Mouse (Mus musculus) mouse trophoblast stem cell (cell line): ENCODE results near the gene Cavin1.
"Not testable (repeated sequence)": the region's sequence is repeated elsewhere in the genome, so short reads cannot be mapped to it uniquely, and the experiment has no call there.

Source experiments
- in situ Hi-C, 2 experiments: fragments of 300-500 bp; cut with MseI, MboI; formaldehyde crosslinking; loops; 2 replicates in 1 of 2; 3 replicates in 1 of 2; pipeline ENCODE4 v1.15.1; 2025

Cavin1 gene

DNA sequence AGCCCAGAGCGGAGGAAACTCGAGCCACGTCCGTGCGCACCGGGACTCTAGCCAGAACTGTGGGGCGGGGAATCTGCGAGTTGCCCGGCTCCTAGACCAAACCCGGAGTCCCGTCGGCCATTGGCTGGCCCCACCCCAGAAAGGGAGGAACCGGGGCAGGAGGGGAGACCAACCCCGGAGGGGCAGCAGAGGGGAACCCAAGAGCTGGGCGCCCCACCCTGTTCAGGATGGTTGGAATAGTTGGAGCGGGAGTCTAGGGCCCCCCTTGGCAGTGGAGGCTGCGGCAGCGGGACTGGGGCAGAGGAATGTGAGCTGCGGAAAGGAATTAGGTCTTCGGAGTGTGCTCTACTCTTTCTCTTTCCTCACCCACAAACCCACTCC, at the start of gene Cavin1:
Gene Cavin1 (minus strand): TSS at position 331 of the 381 bp plus-strand sequence.
- in situ Hi-C loops: no loop called here

GRCm38 (mm10) chr11:101011641-101012040, 41.0 kb upstream of the Cavin1 start:
- in situ Hi-C loops: no loop called here

GRCm38 (mm10) chr11:101009888-101010784, 39.4 kb upstream of the Cavin1 start:
- in situ Hi-C loops: no loop called here

- in situ Hi-C loops: no loop called here
These were observed 38.6 kb upstream of the Cavin1 start, which contains the start of gene Atp6v0a1 for GRCm38 (mm10) chr11:101009046-101009887. Gene Atp6v0a1, plus strand, starts transcription at chr11:101009452.

GRCm38 (mm10) chr11:101008206-101009045, 37.7 kb upstream of the Cavin1 start:
- in situ Hi-C loops: no loop called here

- in situ Hi-C loops: no loop called here
These were observed 32.5 kb upstream of the Cavin1 start for GRCm38 (mm10) chr11:101003025-101003685.

DNA sequence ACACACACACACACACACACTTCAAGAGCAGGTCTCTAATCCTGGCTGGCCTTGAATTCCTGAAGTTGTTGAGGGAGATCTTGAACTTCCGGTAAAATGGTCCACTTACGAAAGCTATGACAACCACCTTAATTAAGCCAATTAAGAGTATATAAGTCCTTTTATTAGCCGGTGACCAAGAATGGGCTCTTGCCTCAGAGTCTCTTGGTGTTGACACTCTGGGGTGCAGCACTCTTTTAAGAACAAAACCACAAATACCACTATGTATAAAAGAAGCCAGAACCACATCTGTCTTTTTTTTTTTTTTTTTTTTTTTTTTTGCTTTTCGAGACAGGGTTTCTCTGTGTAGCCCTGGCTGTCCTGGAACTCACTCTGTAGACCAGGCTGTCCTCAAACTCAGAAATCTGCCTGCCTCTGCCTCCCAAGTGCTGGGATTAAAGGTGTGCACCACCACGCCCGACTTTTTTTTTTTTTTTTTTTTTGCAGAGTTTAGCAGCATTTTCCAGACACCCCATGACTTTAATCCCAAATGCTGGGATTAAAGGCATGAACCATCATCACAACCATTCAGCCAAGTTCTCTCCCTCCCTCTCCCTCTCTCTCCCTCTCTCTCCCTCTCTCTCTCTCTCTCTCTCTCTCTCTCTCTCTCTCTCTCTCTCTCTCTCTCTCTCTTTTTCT, 31.3 kb upstream of the Cavin1 start:
- in situ Hi-C loops: not testable (repeated sequence)

DNA sequence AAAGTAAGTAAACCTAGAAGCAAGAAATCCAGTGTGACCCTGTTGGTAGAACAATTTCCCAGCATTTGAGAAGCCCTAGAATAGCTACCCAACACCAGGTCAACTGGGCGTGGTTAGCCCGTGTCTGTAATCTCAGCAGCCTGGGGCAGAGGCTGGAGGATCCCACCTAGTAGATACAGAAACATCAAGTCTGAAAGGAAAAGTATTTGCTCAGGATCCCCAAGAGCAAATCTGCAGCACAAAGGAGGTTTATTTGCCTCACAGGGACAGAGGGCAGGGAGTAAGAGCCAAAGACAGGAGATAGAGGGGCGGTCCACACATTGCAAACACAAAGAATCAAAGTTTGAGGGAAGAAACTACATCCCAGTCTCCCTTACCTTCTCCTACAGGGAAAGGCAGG, 28.6 kb upstream of the Cavin1 start:
- in situ Hi-C loops: no loop called here

- in situ Hi-C loops: no loop called here
These were observed 28.1 kb upstream of the Cavin1 start for GRCm38 (mm10) chr11:100998836-100999235.

- in situ Hi-C loops: no loop called here
These were observed 25.8 kb upstream of the Cavin1 start for GRCm38 (mm10) chr11:100996501-100996900.

DNA sequence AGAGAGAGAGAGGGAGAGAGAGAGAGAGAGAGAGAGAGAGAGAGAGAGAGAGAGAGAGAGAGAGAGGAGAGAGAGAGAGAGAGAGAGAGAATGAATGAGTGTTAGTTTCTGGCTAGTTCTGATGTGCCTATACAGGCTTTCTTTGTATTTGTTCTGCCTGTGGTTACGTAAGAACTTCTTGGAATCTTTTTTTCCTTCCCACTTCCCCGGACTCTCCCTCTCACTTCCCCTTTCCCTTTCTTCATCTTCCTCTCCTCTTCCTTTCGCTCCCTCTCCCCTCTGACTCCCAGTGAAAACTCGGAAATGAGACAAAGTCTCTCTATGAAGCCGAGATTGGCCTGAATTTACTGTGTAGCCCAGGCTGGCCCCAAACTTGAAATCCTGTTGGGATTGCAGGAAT, 24.0 kb upstream of the Cavin1 start:
- in situ Hi-C loops: no loop called here

- in situ Hi-C loops: no loop called here
These were observed 23.5 kb upstream of the Cavin1 start for GRCm38 (mm10) chr11:100994233-100994632.

- in situ Hi-C loops: no loop called here
These were observed 22.8 kb upstream of the Cavin1 start for GRCm38 (mm10) chr11:100993437-100993836.

- in situ Hi-C loops: no loop called here
These were observed 20.4 kb upstream of the Cavin1 start for GRCm38 (mm10) chr11:100991027-100991534.

GRCm38 (mm10) chr11:100989666-100990065, 19.0 kb upstream of the Cavin1 start:
- in situ Hi-C loops: no loop called here

GRCm38 (mm10) chr11:100988674-100989073, 18.0 kb upstream of the Cavin1 start:
- in situ Hi-C loops: no loop called here

GRCm38 (mm10) chr11:100985607-100986006, 14.9 kb upstream of the Cavin1 start:
- in situ Hi-C loops: no loop called here

GRCm38 (mm10) chr11:100983778-100984131, 13.1 kb upstream of the Cavin1 start:
- in situ Hi-C loops: loop anchor here (5.0 kb wide), 2 partner anchors 74 to 84 kb away; no protein-coding TSS in a partner anchor

- in situ Hi-C loops: loop anchor here (5.0 kb wide), 2 partner anchors 74 to 84 kb away; no protein-coding TSS in a partner anchor
These were observed 12.6 kb upstream of the Cavin1 start for GRCm38 (mm10) chr11:100983125-100983777.
